Mouse (Mus musculus) layer of hippocampus, adult 8-10 months (tissue): ENCODE data around the gene Bend7. TPM values are rescaled to one million over a fixed set of nuclear protein-coding genes. Genes with fewer than 3 reads are reported as not detected.

ENCODE experiments used
- total RNA-seq, 4 experiments: library from RNA; stranded (reverse); gene quantifications; 2 replicates each; pipeline ENCODE4 v1.2.4; 2022

Bend7 gene
- total RNA-seq, 4 experiments from 2014 or later: 1.6 to 2.2 (median 1.9) TPM

Other genes with a start within 250 kb of the Bend7 start
- 10 to 100 TPM; 42.0 to 49.8 (median 47.5) TPM for gene Prpf18, start 65.7 kb upstream of the Bend7 start, total RNA-seq
- gene Sephs1, start 163.7 kb downstream of the Bend7 start, total RNA-seq: 10 to 100 TPM; 17.1 to 25.4 (median 22.0) TPM
- 10 to 100 TPM; 91.0 to 95.9 (median 94.9) TPM for gene Phyh, start 201.2 kb downstream of the Bend7 start, total RNA-seq